Mouse (Mus musculus) neural tube, embryonic 10.5 days (tissue): Measurements from ENCODE around the gene Car12.
A peak's percentile ranks its signal among the peaks of the same experiment; 100 is the strongest.

Source experiments
- DNase-seq: peaks from one replicate; pipeline ENCODE4 v3.0.0-alpha.2; 2017; ENCODE audit warnings: low spot score; ENCODE audit errors: extremely low spot score

The Car12 gene

GRCm38 (mm10) chr9:66708816-66709555, 4.5 kb upstream of the Car12 start:
- DNase-seq = no peak

- no peak for DNase-seq
These were observed 2.9 kb upstream of the Car12 start for GRCm38 (mm10) chr9:66710626-66711025.

GRCm38 (mm10) chr9:66714022-66714515, 583 bp downstream of the Car12 start:
- DNase-seq = peak; percentile 30

- no peak for DNase-seq
These were observed 1.9 kb downstream of the Car12 start for GRCm38 (mm10) chr9:66715361-66715760.

- no peak for DNase-seq
These were observed 3.0 kb downstream of the Car12 start for GRCm38 (mm10) chr9:66716533-66716932.

GRCm38 (mm10) chr9:66720686-66721450, 7.4 kb downstream of the Car12 start:
- DNase-seq = no peak

- no peak for DNase-seq
These were observed 8.8 kb downstream of the Car12 start for GRCm38 (mm10) chr9:66722187-66722868.

- DNase-seq = no peak
These were observed 9.4 kb downstream of the Car12 start for GRCm38 (mm10) chr9:66722869-66723272.

- no peak for DNase-seq
These were observed 12.1 kb downstream of the Car12 start for GRCm38 (mm10) chr9:66725591-66725990.

- no peak for DNase-seq
These were observed 13.8 kb downstream of the Car12 start for GRCm38 (mm10) chr9:66727333-66727732.

- no peak for DNase-seq
These were observed 17.1 kb downstream of the Car12 start for GRCm38 (mm10) chr9:66730556-66730955.

GRCm38 (mm10) chr9:66731284-66731683, 17.8 kb downstream of the Car12 start:
- DNase-seq = no peak

- DNase-seq = no peak
These were observed 19.6 kb downstream of the Car12 start for GRCm38 (mm10) chr9:66732791-66733691.

- DNase-seq = no peak
These were observed 21.1 kb downstream of the Car12 start for GRCm38 (mm10) chr9:66734568-66734967.

- DNase-seq = no peak
These were observed 21.6 kb downstream of the Car12 start for GRCm38 (mm10) chr9:66735122-66735521.

GRCm38 (mm10) chr9:66736016-66736415, 22.5 kb downstream of the Car12 start:
- DNase-seq = no peak

- DNase-seq = no peak
These were observed 23.1 kb downstream of the Car12 start for GRCm38 (mm10) chr9:66736551-66736950.

- DNase-seq = no peak
These were observed 26.0 kb downstream of the Car12 start for GRCm38 (mm10) chr9:66739516-66739915.

- DNase-seq = no peak
These were observed 31.0 kb downstream of the Car12 start for GRCm38 (mm10) chr9:66744531-66744930.

- DNase-seq = no peak
These were observed 34.9 kb downstream of the Car12 start for GRCm38 (mm10) chr9:66748390-66748789.

- no peak for DNase-seq
These were observed 39.4 kb downstream of the Car12 start for GRCm38 (mm10) chr9:66752849-66753248.
